ENCODE assay signal across 21 mouse cellular contexts in the genomic region with DNA sequence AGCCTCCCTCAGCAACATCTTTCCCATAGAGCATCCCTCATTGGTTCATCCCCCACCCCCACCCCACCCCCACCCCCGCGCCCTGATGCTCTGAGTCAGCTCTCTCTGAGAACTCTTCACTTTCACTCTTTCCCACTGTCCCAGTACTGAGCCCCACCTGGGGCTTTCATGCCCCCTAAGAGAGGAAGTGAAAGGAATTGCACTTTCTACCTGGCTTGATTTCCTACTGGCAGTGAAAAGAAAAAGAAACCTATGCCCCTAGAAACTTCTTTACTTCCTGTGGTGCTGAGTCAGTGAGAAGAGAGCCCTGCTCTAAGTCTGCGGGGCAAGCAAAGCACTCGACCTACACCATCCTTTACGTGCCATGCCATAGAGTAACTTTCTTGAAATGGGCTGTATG.
A peak's percentile ranks its signal among the peaks of the same experiment; 100 is the strongest.
DNase-seq lines count a peak whose midpoint lies in the region; ATAC-seq and TF ChIP-seq lines count a peak whose summit lies in the region.
"Had no signal": no experiment of that assay in that cellular context is flagged by ENCODE, and none has a peak within 500 bp of the region (broad histone marks: within the 10 kb centered on the region; RNA-seq: fewer than 3 reads in every experiment).

No protein-coding gene starts in this region.

- H3K9me3 ChIP-seq in lung, postnatal 0 days (ENCODE audit: low read length) = no peaks in the 10 kb centered on the region
- H3K9me3 ChIP-seq: embryonic facial prominence, embryonic 15.5 days; forebrain, embryonic 10.5 days; heart, embryonic 12.5 days had no signal

- peak; percentile 47 to 58 for DNase-seq in spleen, postnatal 36 days (ENCODE audit: low spot score in 2 of 2)
- no peak for DNase-seq in spleen, postnatal 4 days (ENCODE audit: low spot score in 2 of 2)
- DNase-seq in B cell, adult 2 months = peak; percentile 43 to 53
- peak; percentile 40 for DNase-seq in induced T-regulatory cell, adult 2 months (ENCODE audit: low read depth)
- no peak for DNase-seq in lung, postnatal 0 days (ENCODE audit: low spot score)
- DNase-seq in layer of hippocampus, postnatal 10 days (ENCODE audit: low spot score in 2 of 2) = no peak
- no peak for DNase-seq in left cerebral cortex, adult 18-20 months (ENCODE audit: low spot score in 2 of 2)
- DNase-seq: adrenal gland, adult 8-10 months; cerebellum, adult 11 months; cerebellum, adult 8-10 months; cerebellum, postnatal 14 days; embryo, embryonic 11 days; gastrocnemius, adult 2 months; gastrocnemius, postnatal 25 days had no signal

- TF ChIP-seq EP300 in lung, postnatal 0 days (IDR thresholded peaks at IDR 0.05) = no peak

- no peaks in the 10 kb centered on the region for H3K27me3 ChIP-seq in lung, postnatal 0 days (replicated peaks; ENCODE audit: insufficient read depth, low read length)
- H3K27me3 ChIP-seq: embryonic facial prominence, embryonic 15.5 days; heart, embryonic 12.5 days; Patski had no signal

- no peak overlapping the region for H3K9ac ChIP-seq in lung, postnatal 0 days (replicated peaks; ENCODE audit: low read depth)
- H3K9ac ChIP-seq: embryonic facial prominence, embryonic 15.5 days; heart, embryonic 12.5 days had no signal

- no peaks in the 10 kb centered on the region for H3K36me3 ChIP-seq in lung, postnatal 0 days (ENCODE audit: insufficient read depth, low read length)
- H3K36me3 ChIP-seq: embryonic facial prominence, embryonic 15.5 days; forebrain, embryonic 10.5 days; heart, embryonic 12.5 days had no signal

- H3K4me2 ChIP-seq in lung, postnatal 0 days (replicated peaks; ENCODE audit: low read depth, low read length) = no peak overlapping the region
- H3K4me2 ChIP-seq: embryonic facial prominence, embryonic 15.5 days; heart, embryonic 12.5 days had no signal

- ATAC-seq in CD4-positive, CD25-positive, alpha-beta regulatory T cell, adult 4 months = peak; percentile 62
- no peak for ATAC-seq in lung, postnatal 0 days
- ATAC-seq: hindbrain, embryonic 16.5 days; Patski had no signal

- no peak overlapping the region for H3K27ac ChIP-seq in lung, postnatal 0 days (ENCODE audit: low read length)
- H3K27ac ChIP-seq: embryonic facial prominence, embryonic 15.5 days; forebrain, embryonic 10.5 days; gastrocnemius, adult 2 months had no signal

- no peak overlapping the region for H3K4me3 ChIP-seq in lung, postnatal 0 days (ENCODE audit: low read depth, low read length)
- H3K4me3 ChIP-seq: embryonic facial prominence, embryonic 15.5 days; erythroblast, embryonic 14.5 days; forebrain, embryonic 10.5 days; gastrocnemius, adult 2 months; heart, embryonic 12.5 days had no signal

- peaks cover 5% of the 10 kb centered on the region; the same call in 1 of the 2 replicates for H3K4me1 ChIP-seq in lung, postnatal 0 days (ENCODE audit: insufficient read depth, low read depth, low read length)

- 57% methylated on average over 5 of the region's 5 CpGs for WGBS in lung, postnatal 0 days

- TF ChIP-seq CTCF in lung, postnatal 0 days (IDR thresholded peaks at IDR 0.05) = no peak

Comparison
In these comparisons a context has a peak if more than half of its experiments do, and no peak if none do; other contexts are left out.
1. DNase-seq: peak in spleen, postnatal 36 days (2 of 2), B cell, adult 2 months (2 of 2) and induced T-regulatory cell, adult 2 months (single experiment); none in spleen, postnatal 4 days (0 of 2), lung, postnatal 0 days (single experiment), layer of hippocampus, postnatal 10 days (0 of 2) and left cerebral cortex, adult 18-20 months (0 of 2).